Comparison of ENCODE assay signal across 8 mouse cellular contexts in genomic region chr8:78127852-78128251, GRCm38 (mm10).
DNase-seq lines count a peak whose midpoint lies in the region; ATAC-seq lines count a peak whose summit lies in the region.

No protein-coding gene starts in this region.

- H3K4me2 ChIP-seq in heart, embryonic 12.5 days: no peak overlapping the region

- WGBS in heart, embryonic 12.5 days: 12% methylated on average over 2 of the region's 2 CpGs

- H3K27me3 ChIP-seq in heart, embryonic 12.5 days (replicated peaks): no peaks in the 10 kb centered on the region

- intact Hi-C loops in heart, postnatal 14 days (cut with DNase I): loop anchor here (2.0 to 10.0 kb wide), 2 partner anchors 65 to 493 kb away; no protein-coding TSS in a partner anchor

- peak; percentile 29 to 48 for DNase-seq in heart, postnatal 14 days
- peak; percentile 28 for DNase-seq in thymus, postnatal 4 days
- DNase-seq in thymus, postnatal 14 days: no peak
- DNase-seq in embryo, embryonic 10 days (ENCODE audit: low spot score): peak; percentile 79
- peak; percentile 62 for DNase-seq in lung, postnatal 36 days
- DNase-seq in adipocyte (ENCODE audit: low spot score): no peak

- H3K36me3 ChIP-seq in heart, embryonic 12.5 days: no peaks in the 10 kb centered on the region

- H3K9ac ChIP-seq in heart, embryonic 12.5 days: no peak overlapping the region

- no peak overlapping the region for H3K27ac ChIP-seq in heart, embryonic 12.5 days (ENCODE audit: poor library complexity, severe bottlenecking)

- no peaks in the 10 kb centered on the region for H3K9me3 ChIP-seq in heart, embryonic 12.5 days (replicated peaks)

- no peaks in the 10 kb centered on the region for H3K4me1 ChIP-seq in heart, embryonic 12.5 days (replicated peaks)

- no peak overlapping the region for H3K4me3 ChIP-seq in heart, embryonic 12.5 days

- ATAC-seq in heart, embryonic 12.5 days (ENCODE audit: insufficient number of reproducible peaks, low FRiP score): no peak
- ATAC-seq in activated CD4-positive, CD25-positive, alpha-beta regulatory T cell, adult 4 months: no peak

Comparison
In these comparisons a context has a peak if more than half of its experiments do, and no peak if none do; other contexts are left out.
1. DNase-seq: peak in heart, postnatal 14 days (2 of 2), thymus, postnatal 4 days (single experiment), embryo, embryonic 10 days (single experiment) and lung, postnatal 36 days (single experiment); none in thymus, postnatal 14 days (single experiment) and adipocyte (single experiment).